Mouse (Mus musculus) forebrain, embryonic 13.5 days (tissue): ENCODE data around the gene Bid. TPM values are rescaled to one million over a fixed set of nuclear protein-coding genes. Genes with fewer than 3 reads are reported as not detected.

Source experiments
- ATAC-seq: fragments of 200-750 bp; cut with Nextera tagmentation; 2 replicates; pipeline ENCODE4 v1.8.0; 2017
- H3K27ac ChIP-seq: fragments of 300-500 bp; sonication (generic); 2 replicates; pipeline ENCODE4 v1.5.1; 2015; ENCODE audit warnings: inconsistent platforms, mild to moderate bottlenecking, moderate library complexity
- H3K27me3 ChIP-seq: fragments of 300-500 bp; sonication (generic); 2 replicates; pipeline ENCODE4 v1.6.1; 2015; ENCODE audit warnings: mild to moderate bottlenecking, inconsistent platforms
- H3K36me3 ChIP-seq: fragments of 300-500 bp; sonication (generic); 2 replicates; pipeline ENCODE4 v1.6.1; 2015; ENCODE audit warnings: mild to moderate bottlenecking, inconsistent platforms; ENCODE audit not compliant: poor library complexity, severe bottlenecking
- H3K4me1 ChIP-seq: fragments of 300-500 bp; sonication (generic); 2 replicates; pipeline ENCODE4 v1.6.1; 2015; ENCODE audit warnings: inconsistent platforms
- H3K4me2 ChIP-seq: fragments of 300-500 bp; sonication (generic); 2 replicates; pipeline ENCODE4 v1.6.1; 2015; ENCODE audit warnings: inconsistent platforms, mild to moderate bottlenecking, moderate library complexity
- H3K4me3 ChIP-seq: fragments of 300-500 bp; sonication (generic); 2 replicates; pipeline ENCODE4 v1.5.1; 2015; ENCODE audit warnings: mild to moderate bottlenecking, inconsistent platforms
- H3K9ac ChIP-seq: fragments of 300-500 bp; sonication (generic); 2 replicates; pipeline ENCODE4 v1.6.1; 2015; ENCODE audit warnings: mild to moderate bottlenecking, inconsistent platforms
- H3K9me3 ChIP-seq: fragments of 300-500 bp; sonication (generic); replicated peaks from 2 replicates; pipeline ENCODE4 v1.6.1; 2016; ENCODE audit warnings: inconsistent platforms
- WGBS: fragments of 180-500 bp; shearing (Covaris S2); methylation state at CpG from one replicate; pipeline ENCODE4 v1.1.7; 2015; 5-methylcytosine and 5-hydroxymethylcytosine counted together
- polyA plus RNA-seq: library from polyadenylated mRNA; unstranded; fragments of >200 nt; fragmentation: Nextera tagmentation; extraction: Ambion mirVana; gene quantifications from 2 replicates; pipeline ENCODE4 v1.2.1, GENCODE M21; 2015

Gene Bid
- 16.9 and 21.2 TPM in 2 replicates for polyA plus RNA-seq

DNA sequence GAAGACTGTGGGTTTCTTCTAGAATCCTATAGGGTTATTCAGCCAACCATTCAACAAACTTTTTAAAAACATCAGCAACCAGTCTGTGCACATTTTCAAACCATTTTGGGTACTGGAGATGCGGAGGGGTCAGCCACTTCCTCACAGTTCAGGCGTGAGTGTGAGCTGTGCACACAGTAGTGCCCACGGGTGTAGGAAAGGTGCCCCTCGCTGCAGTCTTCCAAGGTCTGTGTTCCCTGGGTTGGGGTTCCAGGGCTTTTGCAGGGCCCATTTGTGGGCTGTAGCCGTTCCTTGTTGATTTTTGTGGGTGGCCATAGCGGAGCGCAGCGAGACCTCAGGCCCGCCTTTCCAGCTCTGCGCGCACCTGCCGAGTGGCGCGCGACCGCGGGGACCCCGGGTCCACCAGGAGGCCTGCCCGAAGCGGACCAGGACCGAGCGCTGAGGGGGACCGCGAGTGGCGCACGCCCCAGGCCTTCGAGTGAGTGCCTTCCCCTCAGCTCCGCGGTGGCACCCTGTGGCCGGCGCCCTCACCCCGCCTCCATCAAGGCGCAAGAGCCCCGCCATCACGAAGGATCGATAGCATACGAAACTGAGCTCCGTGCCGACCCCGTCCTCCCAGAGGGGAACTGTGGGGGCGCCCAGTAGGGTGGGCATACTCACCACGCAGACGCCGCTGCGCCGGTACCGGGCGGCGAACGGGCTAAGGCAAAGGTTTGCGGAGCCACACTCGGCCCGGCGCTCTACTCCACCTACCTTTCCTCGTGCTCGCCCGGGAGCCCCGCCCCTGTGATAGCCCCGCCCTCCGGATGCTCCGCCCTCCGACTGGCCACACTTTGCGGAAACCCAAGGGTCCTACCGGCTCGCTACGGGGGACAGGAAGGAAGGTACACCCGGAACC is at the start of gene Bid:
Gene Bid (minus strand): TSS at position 780 of the 898 bp plus-strand sequence.
- peaks cover 11% of the 10 kb centered on the region for H3K27me3 ChIP-seq
- H3K27ac ChIP-seq, result no peak within 1 kb of the TSS
- no peaks in the 10 kb centered on the region for H3K36me3 ChIP-seq
- 1% methylated on average over 63 of the region's 67 CpGs for WGBS
- peak; percentile 90 for ATAC-seq
- H3K9ac ChIP-seq, result peak within 1 kb of the TSS; percentile 68
- H3K4me2 ChIP-seq, result peak within 1 kb of the TSS; percentile 98
- peaks cover 4% of the 10 kb centered on the region for H3K9me3 ChIP-seq
- peak within 1 kb of the TSS; percentile 55 for H3K4me3 ChIP-seq
- peaks cover 9% of the 10 kb centered on the region for H3K4me1 ChIP-seq

GRCm38 (mm10) chr6:120965814-120966213 is 49.2 kb upstream of the Bid start:
- Histone ChIP-seq H3K4me3 (no peak overlapping the region), H3K9ac (no peak overlapping the region), H3K27ac (no peak overlapping the region), H3K27me3 (no peaks in the 10 kb centered on the region), H3K9me3 (no peaks in the 10 kb centered on the region), H3K36me3 (peaks cover 30% of the 10 kb centered on the region), H3K4me1 (no peaks in the 10 kb centered on the region), H3K4me2 (no peak overlapping the region)
- no peak for ATAC-seq
- WGBS, result 80% methylated on average over 13 of the region's 13 CpGs

DNA sequence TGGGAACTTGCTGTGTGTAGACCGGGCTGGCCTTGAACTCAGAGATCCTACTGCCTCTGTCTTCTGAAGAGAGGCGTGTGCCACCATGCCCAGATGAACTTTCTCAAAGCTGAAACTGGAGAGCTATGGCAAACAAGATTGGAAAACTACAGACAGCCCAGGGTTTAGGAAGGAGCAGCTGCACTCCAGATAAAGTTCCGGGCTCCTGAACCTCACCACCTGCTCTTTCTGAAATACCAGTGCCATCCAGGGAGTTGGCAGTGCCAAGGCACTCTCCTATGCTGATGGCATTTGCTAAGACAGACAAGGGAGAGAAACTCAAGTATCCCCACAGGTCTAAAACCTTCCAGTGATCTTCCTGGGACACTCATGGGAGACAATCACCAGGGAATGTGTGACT is 47.5 kb upstream of the Bid start:
- H3K9ac ChIP-seq, result no peak overlapping the region
- H3K27me3 ChIP-seq, result no peaks in the 10 kb centered on the region
- H3K4me3 ChIP-seq, result no peak overlapping the region
- H3K9me3 ChIP-seq, result no peaks in the 10 kb centered on the region
- ATAC-seq, result no peak
- no peak overlapping the region for H3K4me2 ChIP-seq
- 89% methylated on average over 3 of the region's 3 CpGs for WGBS
- no peaks in the 10 kb centered on the region for H3K4me1 ChIP-seq
- H3K36me3 ChIP-seq, result peaks cover 27% of the 10 kb centered on the region
- no peak overlapping the region for H3K27ac ChIP-seq

- Histone ChIP-seq H3K4me1 (no peaks in the 10 kb centered on the region), H3K4me2 (no peak overlapping the region), H3K9me3 (no peaks in the 10 kb centered on the region), H3K9ac (no peak overlapping the region), H3K4me3 (no peak overlapping the region), H3K36me3 (peaks cover 51% of the 10 kb centered on the region), H3K27me3 (no peaks in the 10 kb centered on the region), H3K27ac (no peak overlapping the region)
- no peak for ATAC-seq
- WGBS, result 91% methylated on average over 9 of the region's 9 CpGs
These were observed 43.8 kb upstream of the Bid start for GRCm38 (mm10) chr6:120960338-120961030.

DNA sequence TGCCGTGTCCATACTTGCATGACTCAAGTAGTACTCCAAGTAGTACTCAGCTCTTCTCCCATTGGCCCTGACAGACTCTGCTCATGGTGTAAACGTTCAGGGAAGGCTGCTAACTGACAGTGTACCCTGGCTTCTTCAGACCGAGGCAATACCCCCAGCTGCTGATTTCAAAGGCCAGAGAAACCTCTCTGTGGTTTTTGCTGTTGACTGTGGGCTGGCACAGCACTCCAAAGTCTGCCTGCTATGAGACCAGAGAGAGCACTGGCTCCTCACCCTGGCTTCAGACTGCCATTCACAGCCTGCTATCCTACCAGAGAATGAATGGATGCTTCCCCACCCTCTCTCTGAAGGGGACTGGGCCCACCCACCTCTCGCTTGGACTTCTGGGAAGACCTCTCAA is 40.7 kb upstream of the Bid start:
- Histone ChIP-seq H3K9ac (no peak overlapping the region), H3K4me1 (no peaks in the 10 kb centered on the region), H3K9me3 (no peaks in the 10 kb centered on the region), H3K4me2 (no peak overlapping the region), H3K4me3 (no peak overlapping the region), H3K27me3 (no peaks in the 10 kb centered on the region), H3K27ac (no peak overlapping the region), H3K36me3 (peaks cover 75% of the 10 kb centered on the region)
- WGBS, result 82% methylated on average over 4 of the region's 4 CpGs
- no peak for ATAC-seq

DNA sequence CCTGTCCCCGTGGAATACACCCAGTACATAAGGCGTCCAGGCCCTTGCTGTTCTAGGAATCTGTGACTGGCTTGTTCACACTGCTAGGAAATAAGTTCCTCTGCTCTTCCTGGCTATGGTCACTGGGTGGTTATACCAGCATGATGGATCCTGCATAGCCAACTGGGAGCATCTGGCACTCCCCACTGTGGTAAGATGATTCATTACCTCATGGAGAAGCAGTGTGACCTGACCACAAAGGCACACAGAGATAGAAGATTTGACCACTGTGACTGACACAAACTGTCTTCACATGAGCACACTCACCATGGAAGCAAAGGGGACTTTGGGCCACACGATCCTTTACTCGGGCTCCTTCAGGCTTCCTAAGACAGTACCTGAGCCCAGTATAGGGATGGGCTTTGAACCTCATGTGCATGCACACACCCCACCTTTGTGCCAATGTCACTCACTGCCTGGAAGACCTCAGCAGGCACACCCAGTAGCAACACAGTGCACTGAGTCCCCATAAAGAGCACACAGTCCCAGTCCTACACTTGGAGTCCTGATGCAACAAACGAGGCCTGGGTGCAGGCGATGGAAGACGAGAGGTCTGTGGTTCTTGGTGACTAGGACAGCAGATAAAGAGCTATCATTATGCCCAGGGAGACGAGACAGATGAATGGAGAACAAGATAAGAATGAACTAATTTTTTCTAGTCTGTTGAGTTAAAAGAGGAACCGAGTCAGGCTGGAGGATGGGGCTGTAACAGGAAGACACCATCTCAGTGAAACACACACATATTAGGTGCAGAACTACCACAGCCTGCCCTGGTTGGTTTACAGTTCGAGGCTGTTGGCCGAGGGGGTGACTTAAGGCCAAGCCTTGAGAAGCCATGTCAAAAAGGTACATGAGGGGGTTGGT is 39.9 kb upstream of the Bid start:
- H3K9me3 ChIP-seq, result no peaks in the 10 kb centered on the region
- peaks cover 82% of the 10 kb centered on the region for H3K36me3 ChIP-seq
- WGBS, result 84% methylated on average over 11 of the region's 11 CpGs
- H3K4me2 ChIP-seq, result no peak overlapping the region
- H3K27ac ChIP-seq, result no peak overlapping the region
- H3K9ac ChIP-seq, result no peak overlapping the region
- ATAC-seq, result no peak
- H3K27me3 ChIP-seq, result no peaks in the 10 kb centered on the region
- H3K4me1 ChIP-seq, result no peaks in the 10 kb centered on the region
- H3K4me3 ChIP-seq, result no peak overlapping the region

GRCm38 (mm10) chr6:120955215-120955614 is 38.6 kb upstream of the Bid start:
- Histone ChIP-seq H3K4me1 (no peaks in the 10 kb centered on the region), H3K9me3 (no peaks in the 10 kb centered on the region), H3K9ac (no peak overlapping the region), H3K27ac (no peak overlapping the region), H3K27me3 (no peaks in the 10 kb centered on the region), H3K4me3 (no peak overlapping the region), H3K36me3 (peaks cover 84% of the 10 kb centered on the region), H3K4me2 (no peak overlapping the region)
- no peak for ATAC-seq
- WGBS, result 86% methylated on average over 3 of the region's 3 CpGs

DNA sequence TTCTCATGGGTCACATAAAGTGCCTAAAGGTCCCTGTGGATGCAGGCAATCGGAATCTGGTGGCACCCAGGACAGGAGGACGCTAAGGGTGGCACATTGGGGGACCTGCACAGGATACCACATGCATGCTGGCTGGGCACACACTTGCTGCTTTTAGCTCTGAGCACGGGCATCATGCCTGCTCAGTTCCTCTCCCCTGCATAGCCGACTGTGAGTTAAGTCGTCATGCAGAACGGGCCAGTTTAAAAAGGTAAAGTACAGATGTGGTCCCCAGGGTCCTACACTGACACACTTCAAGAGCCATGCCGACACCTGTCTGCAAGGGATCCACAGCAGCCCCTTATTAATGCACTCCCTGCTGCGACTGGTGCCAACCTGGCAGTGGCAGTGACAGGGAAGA is 37.6 kb upstream of the Bid start:
- H3K27ac ChIP-seq, result no peak overlapping the region
- ATAC-seq, result no peak
- no peaks in the 10 kb centered on the region for H3K9me3 ChIP-seq
- H3K4me2 ChIP-seq, result no peak overlapping the region
- WGBS, result 87% methylated on average over 8 of the region's 8 CpGs
- H3K4me1 ChIP-seq, result no peaks in the 10 kb centered on the region
- H3K36me3 ChIP-seq, result peaks cover 87% of the 10 kb centered on the region
- no peak overlapping the region for H3K4me3 ChIP-seq
- H3K9ac ChIP-seq, result no peak overlapping the region
- no peaks in the 10 kb centered on the region for H3K27me3 ChIP-seq

DNA sequence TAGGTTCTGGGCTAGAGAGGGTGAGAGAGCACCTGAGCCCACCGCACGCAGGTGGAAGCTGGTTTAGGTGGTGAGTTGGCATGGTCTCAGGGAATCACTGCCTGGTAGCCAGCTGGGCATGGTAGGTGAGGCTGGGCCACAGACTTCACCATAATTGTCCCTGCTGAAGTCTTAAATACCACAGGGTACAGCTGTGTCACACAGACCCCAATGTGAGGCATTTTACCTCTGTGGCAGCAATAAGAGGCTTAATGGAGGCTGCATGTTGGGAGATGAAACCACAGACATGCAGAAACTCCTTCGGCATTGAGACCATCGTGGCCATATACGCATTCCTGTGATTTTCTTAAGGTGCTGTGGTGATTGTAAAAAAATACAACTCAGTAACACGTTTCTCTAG is 35.8 kb upstream of the Bid start:
- H3K27ac ChIP-seq, result no peak overlapping the region
- 91% methylated on average over 6 of the region's 6 CpGs for WGBS
- no peak for ATAC-seq
- H3K9ac ChIP-seq, result no peak overlapping the region
- no peaks in the 10 kb centered on the region for H3K27me3 ChIP-seq
- H3K4me1 ChIP-seq, result no peaks in the 10 kb centered on the region
- H3K36me3 ChIP-seq, result peaks cover 80% of the 10 kb centered on the region
- no peak overlapping the region for H3K4me3 ChIP-seq
- H3K9me3 ChIP-seq, result no peaks in the 10 kb centered on the region
- no peak overlapping the region for H3K4me2 ChIP-seq

DNA sequence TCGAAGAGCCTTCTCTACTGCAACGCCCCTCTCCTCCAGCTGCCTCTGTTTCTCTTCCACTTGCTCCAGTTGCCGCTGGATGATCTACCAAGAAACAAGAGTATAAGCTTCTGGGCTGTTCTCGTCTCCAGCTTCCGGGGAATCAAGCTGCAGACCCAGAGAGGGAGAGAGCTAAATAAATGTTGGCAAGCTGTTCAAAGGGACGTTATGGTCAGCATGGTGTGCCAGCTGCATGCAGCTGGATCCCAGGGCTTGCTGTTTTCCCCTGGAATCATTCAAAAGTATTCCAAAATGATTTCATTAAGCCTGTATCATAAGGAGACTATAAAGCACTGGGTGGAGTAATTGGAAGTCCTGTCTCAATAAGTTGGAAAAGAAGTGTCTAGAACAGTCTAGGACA is 34.7 kb upstream of the Bid start:
- H3K4me1 ChIP-seq, result no peaks in the 10 kb centered on the region
- 94% methylated on average over 6 of the region's 6 CpGs for WGBS
- ATAC-seq, result no peak
- H3K36me3 ChIP-seq, result peaks cover 79% of the 10 kb centered on the region
- no peak overlapping the region for H3K27ac ChIP-seq
- no peak overlapping the region for H3K9ac ChIP-seq
- H3K4me3 ChIP-seq, result no peak overlapping the region
- no peak overlapping the region for H3K4me2 ChIP-seq
- no peaks in the 10 kb centered on the region for H3K9me3 ChIP-seq
- no peaks in the 10 kb centered on the region for H3K27me3 ChIP-seq

DNA sequence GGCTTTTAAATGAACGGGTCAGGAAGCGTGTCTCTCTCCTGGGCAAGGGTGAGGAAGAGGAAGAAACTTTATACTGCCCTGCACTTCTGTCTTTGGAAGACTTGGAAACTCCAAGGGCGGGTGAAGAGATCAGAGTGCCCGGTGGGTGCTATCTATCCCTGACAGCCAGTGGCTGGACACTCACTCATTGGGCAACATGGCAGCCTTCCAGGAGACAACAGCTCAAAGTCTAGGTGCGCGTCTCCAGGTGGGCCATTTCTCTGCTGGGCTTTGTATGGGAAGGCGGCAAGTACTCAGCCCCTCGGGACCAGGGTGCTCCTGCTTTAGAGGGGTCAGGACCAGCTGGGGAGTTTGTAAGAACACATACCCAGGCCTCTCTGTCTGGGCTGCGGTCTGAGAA is 28.9 kb upstream of the Bid start:
- ATAC-seq, result no peak
- Histone ChIP-seq H3K36me3 (peaks cover 49% of the 10 kb centered on the region), H3K27ac (no peak overlapping the region), H3K4me3 (no peak overlapping the region), H3K27me3 (no peaks in the 10 kb centered on the region), H3K4me1 (no peaks in the 10 kb centered on the region), H3K9me3 (no peaks in the 10 kb centered on the region), H3K9ac (no peak overlapping the region), H3K4me2 (no peak overlapping the region)
- WGBS, result 97% methylated on average over 9 of the region's 9 CpGs

- H3K27me3 ChIP-seq, result no peaks in the 10 kb centered on the region
- no peak for ATAC-seq
- no peak overlapping the region for H3K27ac ChIP-seq
- 84% methylated on average over 5 of the region's 5 CpGs for WGBS
- H3K4me2 ChIP-seq, result no peak overlapping the region
- H3K4me3 ChIP-seq, result no peak overlapping the region
- H3K9me3 ChIP-seq, result no peaks in the 10 kb centered on the region
- H3K36me3 ChIP-seq, result peaks cover 36% of the 10 kb centered on the region
- H3K9ac ChIP-seq, result no peak overlapping the region
- H3K4me1 ChIP-seq, result no peaks in the 10 kb centered on the region
These were observed 27.3 kb upstream of the Bid start for GRCm38 (mm10) chr6:120943964-120944363.
